Mouse (Mus musculus) ES-E14 (cell line): ENCODE measurements at regions not wholly inside any gene's neighbourhood (a gene's known extent, or its start where the extent isn't known, plus 50 kb on each side); places are given as distances from the start of the nearest gene placed in this dataset.

Experiments
- DNase-seq: peaks from one replicate; pipeline ENCODE4 v3.0.0-alpha.2; 2013; ENCODE audit warnings: low read depth, low spot score
- H3K27ac ChIP-seq: 2 replicates; pipeline ENCODE4 v1.5.1; 2012; ENCODE audit warnings: low read depth, mild to moderate bottlenecking, low read length, moderate library complexity, mixed read lengths; ENCODE audit not compliant: poor library complexity, insufficient read depth, severe bottlenecking
- H3K36me3 ChIP-seq: 2 replicates; pipeline ENCODE4 v1.6.1; 2012; ENCODE audit warnings: mild to moderate bottlenecking, low read length, moderate library complexity, mixed read lengths; ENCODE audit not compliant: control insufficient read depth, poor library complexity, insufficient read depth, severe bottlenecking
- H3K4me1 ChIP-seq, 2 experiments: fragments of 150-350 bp in 1 of 2; sonication (generic) in 1 of 2; 2 replicates each; pipeline ENCODE4 v1.6.1; 2012; ENCODE audit warnings: low read length in 2 of 2, mild to moderate bottlenecking in 1 of 2, mixed read lengths in 1 of 2; ENCODE audit not compliant: control insufficient read depth in 2 of 2, insufficient read depth in 2 of 2, poor library complexity in 1 of 2
- H3K4me3 ChIP-seq, 2 experiments: fragments of 150-350 bp in 1 of 2; sonication (generic) in 1 of 2; 2 replicates each; pipeline ENCODE4 v1.5.1; 2012; ENCODE audit warnings: low read length in 2 of 2, low read depth in 1 of 2, mild to moderate bottlenecking in 1 of 2, mixed read lengths in 1 of 2; ENCODE audit not compliant: insufficient read depth in 1 of 2, poor library complexity in 1 of 2, severe bottlenecking in 1 of 2
- H3K9ac ChIP-seq: 2 replicates; pipeline ENCODE4 v1.6.1; 2012; ENCODE audit warnings: low read depth, mild to moderate bottlenecking, low read length, mixed read lengths; ENCODE audit not compliant: poor library complexity, insufficient read depth, severe bottlenecking
- H3K9me3 ChIP-seq: fragments of 150-350 bp; sonication (generic); 2 replicates; pipeline ENCODE4 v1.6.1; 2012; ENCODE audit warnings: low read depth, mild to moderate bottlenecking, low read length; ENCODE audit not compliant: control insufficient read depth, insufficient read depth
- CHD2 ChIP-seq: IDR thresholded peaks from 2 replicates; pipeline ENCODE4 v1.6.1; 2014; ENCODE audit warnings: mild to moderate bottlenecking, low read depth, low read length, inconsistent platforms
- HCFC1 ChIP-seq: IDR thresholded peaks from 2 replicates; pipeline ENCODE4 v1.6.1; 2012; ENCODE audit warnings: low read length, inconsistent platforms, borderline replicate concordance; ENCODE audit not compliant: insufficient read depth
- MAFK ChIP-seq: IDR thresholded peaks from 2 replicates; pipeline ENCODE4 v1.6.1; 2014; ENCODE audit warnings: mild to moderate bottlenecking, low read depth, low read length, inconsistent platforms; ENCODE audit not compliant: insufficient read depth
- ZC3H11A ChIP-seq: IDR thresholded peaks from 2 replicates; pipeline ENCODE4 v1.6.1; 2012; ENCODE audit warnings: low read depth, mild to moderate bottlenecking, inconsistent platforms, low read length, borderline replicate concordance
- ZNF384 ChIP-seq: IDR thresholded peaks from 2 replicates; pipeline ENCODE4 v1.6.1; 2012; ENCODE audit warnings: low read depth, low read length, inconsistent platforms
- in situ Hi-C, 2 experiments: fragments of 600-800 bp; cut with MboI; formaldehyde crosslinking; loops; one replicate each; pipeline ENCODE4 v1.15.1; 2025; ENCODE audit warnings: low sequenced_read_pairs in 2 of 2, inconsistent platforms in 1 of 2; ENCODE audit not compliant: unreplicated experiment in 2 of 2

DNA sequence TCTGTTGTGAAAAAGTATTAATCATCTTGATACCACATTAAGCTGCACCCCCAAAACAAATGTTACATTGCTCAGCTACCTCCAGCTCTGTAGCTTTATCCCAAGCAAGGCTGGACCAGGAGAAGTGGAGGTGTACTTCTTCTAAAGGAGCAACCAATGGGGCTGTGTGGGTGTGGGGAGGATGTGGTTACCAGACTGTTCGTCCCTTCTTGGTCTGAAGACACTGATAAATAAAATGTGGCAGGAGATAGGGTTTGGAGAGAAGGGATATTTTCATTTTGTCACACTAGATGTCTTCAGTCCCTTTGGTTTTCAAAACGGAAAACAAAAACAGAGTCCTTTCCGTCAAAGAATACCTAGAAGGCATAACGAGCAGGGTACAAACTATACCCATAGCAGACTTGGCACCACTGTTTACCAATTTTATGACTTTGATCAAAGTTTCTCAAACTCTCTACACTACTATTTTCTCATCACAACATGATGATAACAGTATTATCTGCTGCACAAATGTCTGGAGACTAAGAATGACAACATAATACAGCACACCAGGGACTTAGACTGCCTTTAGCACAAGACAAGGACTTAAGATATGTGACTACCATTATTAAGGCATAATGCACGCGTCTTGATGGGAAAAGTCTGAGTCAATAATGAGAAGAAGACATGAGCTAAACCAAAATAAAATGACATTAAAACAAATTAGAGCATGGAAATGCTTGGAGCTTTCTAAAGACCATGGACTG lies 253.4 kb upstream of the Rag2 start:
- no peaks in the 10 kb centered on the region for H3K4me1 ChIP-seq
- no peak overlapping the region for H3K9ac ChIP-seq
- no peak for DNase-seq
- no peaks in the 10 kb centered on the region for H3K36me3 ChIP-seq
- H3K27ac ChIP-seq = no peak overlapping the region
- TF ChIP-seq MAFK (no peak), CHD2 (no peak), HCFC1 (no peak), ZNF384 (no peak), ZC3H11A (no peak)
- H3K4me3 ChIP-seq = no peak overlapping the region
- H3K9me3 ChIP-seq = no peaks in the 10 kb centered on the region
- in situ Hi-C loops = no loop called here

- no peak overlapping the region for H3K4me3 ChIP-seq
- no peaks in the 10 kb centered on the region for H3K4me1 ChIP-seq
- no peaks in the 10 kb centered on the region for H3K9me3 ChIP-seq
- in situ Hi-C loops = no loop called here
- no peak for DNase-seq
- no peak overlapping the region for H3K27ac ChIP-seq
- no peaks in the 10 kb centered on the region for H3K36me3 ChIP-seq
- no peak overlapping the region for H3K9ac ChIP-seq
- TF ChIP-seq ZC3H11A (no peak), MAFK (no peak), HCFC1 (no peak), CHD2 (no peak), ZNF384 (no peak)
Measured at GRCm38 (mm10) chr2:101371834-101372493, 252.6 kb upstream of the Rag2 start.

GRCm38 (mm10) chr2:101380595-101380994 lies 243.9 kb upstream of the Rag2 start:
- H3K9ac ChIP-seq = no peak overlapping the region
- DNase-seq = no peak
- TF ChIP-seq HCFC1 (no peak), ZNF384 (no peak), MAFK (no peak), ZC3H11A (no peak), CHD2 (no peak)
- H3K9me3 ChIP-seq = no peaks in the 10 kb centered on the region
- H3K27ac ChIP-seq = no peak overlapping the region
- no peaks in the 10 kb centered on the region for H3K36me3 ChIP-seq
- no peaks in the 10 kb centered on the region for H3K4me1 ChIP-seq
- in situ Hi-C loops = no loop called here
- no peak overlapping the region for H3K4me3 ChIP-seq

GRCm38 (mm10) chr2:101415002-101415401 lies 209.5 kb upstream of the Rag2 start:
- in situ Hi-C loops = no loop called here
- Histone ChIP-seq H3K9me3 (no peaks in the 10 kb centered on the region), H3K27ac (no peak overlapping the region), H3K9ac (no peak overlapping the region), H3K36me3 (no peaks in the 10 kb centered on the region), H3K4me1 (no peaks in the 10 kb centered on the region), H3K4me3 (no peak overlapping the region)
- DNase-seq = no peak
- TF ChIP-seq MAFK = no peak
- no peak for TF ChIP-seq HCFC1
- TF ChIP-seq CHD2 = no peak
- TF ChIP-seq ZC3H11A = no peak
- no peak for TF ChIP-seq ZNF384
